Mouse (Mus musculus) ES-E14 (cell line): ENCODE measurements around the gene Sdc4. TPM values are rescaled to one million over a fixed set of nuclear protein-coding genes. Genes with fewer than 3 reads are reported as not detected.

Experiments
- DNase-seq: peaks from one replicate; pipeline ENCODE4 v3.0.0-alpha.2; 2013; ENCODE audit warnings: low read depth, low spot score
- H3K27ac ChIP-seq: 2 replicates; pipeline ENCODE4 v1.5.1; 2012; ENCODE audit warnings: low read depth, mild to moderate bottlenecking, low read length, moderate library complexity, mixed read lengths; ENCODE audit not compliant: poor library complexity, insufficient read depth, severe bottlenecking
- H3K36me3 ChIP-seq: 2 replicates; pipeline ENCODE4 v1.6.1; 2012; ENCODE audit warnings: mild to moderate bottlenecking, low read length, moderate library complexity, mixed read lengths; ENCODE audit not compliant: control insufficient read depth, poor library complexity, insufficient read depth, severe bottlenecking
- H3K4me1 ChIP-seq, 2 experiments: fragments of 150-350 bp in 1 of 2; sonication (generic) in 1 of 2; 2 replicates each; pipeline ENCODE4 v1.6.1; 2012; ENCODE audit warnings: low read length in 2 of 2, mild to moderate bottlenecking in 1 of 2, mixed read lengths in 1 of 2; ENCODE audit not compliant: control insufficient read depth in 2 of 2, insufficient read depth in 2 of 2, poor library complexity in 1 of 2
- H3K4me3 ChIP-seq, 2 experiments: fragments of 150-350 bp in 1 of 2; sonication (generic) in 1 of 2; 2 replicates each; pipeline ENCODE4 v1.5.1; 2012; ENCODE audit warnings: low read length in 2 of 2, low read depth in 1 of 2, mild to moderate bottlenecking in 1 of 2, mixed read lengths in 1 of 2; ENCODE audit not compliant: insufficient read depth in 1 of 2, poor library complexity in 1 of 2, severe bottlenecking in 1 of 2
- H3K9ac ChIP-seq: 2 replicates; pipeline ENCODE4 v1.6.1; 2012; ENCODE audit warnings: low read depth, mild to moderate bottlenecking, low read length, mixed read lengths; ENCODE audit not compliant: poor library complexity, insufficient read depth, severe bottlenecking
- H3K9me3 ChIP-seq: fragments of 150-350 bp; sonication (generic); 2 replicates; pipeline ENCODE4 v1.6.1; 2012; ENCODE audit warnings: low read depth, mild to moderate bottlenecking, low read length; ENCODE audit not compliant: control insufficient read depth, insufficient read depth
- CHD2 ChIP-seq: IDR thresholded peaks from 2 replicates; pipeline ENCODE4 v1.6.1; 2014; ENCODE audit warnings: mild to moderate bottlenecking, low read depth, low read length, inconsistent platforms
- HCFC1 ChIP-seq: IDR thresholded peaks from 2 replicates; pipeline ENCODE4 v1.6.1; 2012; ENCODE audit warnings: low read length, inconsistent platforms, borderline replicate concordance; ENCODE audit not compliant: insufficient read depth
- MAFK ChIP-seq: IDR thresholded peaks from 2 replicates; pipeline ENCODE4 v1.6.1; 2014; ENCODE audit warnings: mild to moderate bottlenecking, low read depth, low read length, inconsistent platforms; ENCODE audit not compliant: insufficient read depth
- ZC3H11A ChIP-seq: IDR thresholded peaks from 2 replicates; pipeline ENCODE4 v1.6.1; 2012; ENCODE audit warnings: low read depth, mild to moderate bottlenecking, inconsistent platforms, low read length, borderline replicate concordance
- ZNF384 ChIP-seq: IDR thresholded peaks from 2 replicates; pipeline ENCODE4 v1.6.1; 2012; ENCODE audit warnings: low read depth, low read length, inconsistent platforms
- in situ Hi-C, 2 experiments: fragments of 600-800 bp; cut with MboI; formaldehyde crosslinking; loops; one replicate each; pipeline ENCODE4 v1.15.1; 2025; ENCODE audit warnings: low sequenced_read_pairs in 2 of 2, inconsistent platforms in 1 of 2; ENCODE audit not compliant: unreplicated experiment in 2 of 2
- total RNA-seq: library from RNA; depleted of rRNA; stranded (reverse); fragments of 300-350 nt; gene quantifications from 2 replicates; pipeline ENCODE4 v1.2.3, GENCODE M21; 2012

Sdc4 gene
- total RNA-seq, 1 experiment: 102 TPM

GRCm38 (mm10) chr2:164389499-164389898 lies 54.2 kb downstream of the Sdc4 start:
- Histone ChIP-seq H3K27ac (no peak overlapping the region), H3K4me1 (peaks cover 0 to 2% of the 10 kb centered on the region in 2 experiments; a peak in 1 of 4 replicates), H3K36me3 (no peaks in the 10 kb centered on the region), H3K9me3 (no peaks in the 10 kb centered on the region), H3K9ac (peak overlapping the region; percentile 48; the same call in 1 of the 2 replicates), H3K4me3 (peak overlapping the region; percentile 66 to 69)
- TF ChIP-seq HCFC1 (no peak), ZC3H11A (no peak), ZNF384 (no peak), MAFK (no peak), CHD2 (no peak)
- in situ Hi-C loops: no loop called here
- peak; percentile 66 for DNase-seq

DNA sequence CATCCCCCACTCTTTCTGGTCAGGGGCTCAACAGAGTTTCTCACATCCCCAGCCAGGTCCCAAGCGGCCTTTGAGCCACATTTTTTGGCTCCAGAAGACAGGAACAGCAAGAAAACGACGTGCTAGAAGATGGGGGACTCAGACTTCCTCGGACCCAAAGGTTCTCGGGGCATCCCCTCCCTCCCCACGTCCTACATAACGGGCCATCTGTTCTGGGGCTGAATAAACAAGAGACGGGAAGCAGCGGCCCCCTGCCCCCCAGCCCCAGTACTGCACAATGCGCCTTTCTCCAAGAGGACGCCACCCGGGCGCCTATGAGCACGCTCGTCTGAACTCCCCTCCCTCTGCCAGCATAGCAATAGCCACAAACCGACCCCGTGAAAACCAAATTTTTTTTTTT lies 54.7 kb downstream of the Sdc4 start, which contains the start of gene Slpi:
Gene Slpi (minus strand): TSS at position 76 of the 400 bp plus-strand sequence.
- H3K36me3 ChIP-seq: no peaks in the 10 kb centered on the region
- H3K4me1 ChIP-seq: peaks cover 0 to 2% of the 10 kb centered on the region in 2 experiments; a peak in 1 of 4 replicates
- TF ChIP-seq ZNF384: 0 out of 2 replicates have a peak, but pooled peaks have one; percentile 29
- TF ChIP-seq CHD2: no peak
- H3K9ac ChIP-seq: peak within 1 kb of the TSS; percentile 48; the same call in 1 of the 2 replicates
- H3K9me3 ChIP-seq: no peaks in the 10 kb centered on the region
- H3K27ac ChIP-seq: no peak within 1 kb of the TSS
- in situ Hi-C loops: no loop called here
- peak within 1 kb of the TSS; percentile 66 to 69 for H3K4me3 ChIP-seq
- DNase-seq: no peak

- no peaks in the 10 kb centered on the region for H3K9me3 ChIP-seq
- H3K9ac ChIP-seq: no peak overlapping the region
- DNase-seq: no peak
- no peaks in the 10 kb centered on the region for H3K4me1 ChIP-seq
- H3K36me3 ChIP-seq: no peaks in the 10 kb centered on the region
- no peak overlapping the region for H3K27ac ChIP-seq
- in situ Hi-C loops: no loop called here
- TF ChIP-seq ZNF384 (no peak), ZC3H11A (no peak)
- peak overlapping the region in 1 of 2 experiments; percentile 15; a peak in 1 of 4 replicates for H3K4me3 ChIP-seq
Measured at GRCm38 (mm10) chr2:164386953-164387352, 56.7 kb downstream of the Sdc4 start.

DNA sequence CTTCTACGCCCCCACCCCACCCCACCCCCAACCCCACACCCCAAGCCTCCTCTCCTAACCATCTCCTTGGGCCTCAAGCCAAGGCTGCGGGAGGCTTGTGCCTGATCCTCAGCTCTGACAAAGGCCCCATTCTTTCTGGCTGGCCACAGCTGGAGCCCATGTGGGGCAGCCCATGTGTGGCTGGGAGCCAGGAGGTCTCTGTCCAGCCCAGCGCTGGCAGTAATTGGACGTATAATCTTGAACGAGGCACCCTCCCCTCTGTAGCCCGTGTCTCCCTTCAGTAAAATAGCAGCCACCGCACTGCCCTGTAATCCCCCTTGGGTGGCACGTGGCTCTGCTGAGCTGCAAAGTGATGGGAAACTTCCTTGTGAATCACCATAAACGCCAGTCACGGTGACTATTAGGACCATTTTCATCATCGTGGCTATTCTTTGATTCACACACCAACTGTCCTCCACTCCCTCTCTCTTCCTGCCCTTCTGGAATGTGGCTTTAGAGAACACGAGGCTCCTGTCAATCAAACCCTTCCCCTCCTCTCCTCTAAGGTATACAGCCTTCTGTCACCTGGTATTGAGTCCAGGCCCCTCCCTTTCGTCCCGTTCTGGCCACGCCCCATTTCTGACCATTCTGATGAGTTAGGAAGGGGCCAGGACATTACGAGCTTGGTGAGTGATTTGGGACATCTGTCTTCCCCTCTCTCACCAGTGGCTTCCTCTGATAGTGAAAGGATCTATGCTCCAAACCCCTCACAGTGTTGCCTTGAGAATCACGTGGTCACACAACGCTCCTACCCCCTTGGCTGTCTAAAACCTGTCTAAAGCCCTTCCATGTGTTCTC lies 57.5 kb downstream of the Sdc4 start:
- TF ChIP-seq HCFC1: no peak
- no peak for TF ChIP-seq MAFK
- no peak for TF ChIP-seq ZNF384
- TF ChIP-seq CHD2: no peak
- H3K4me1 ChIP-seq: no peaks in the 10 kb centered on the region
- in situ Hi-C loops: no loop called here
- no peak overlapping the region for H3K27ac ChIP-seq
- H3K9me3 ChIP-seq: no peaks in the 10 kb centered on the region
- no peaks in the 10 kb centered on the region for H3K36me3 ChIP-seq
- no peak overlapping the region for H3K9ac ChIP-seq
- H3K4me3 ChIP-seq: peak overlapping the region in 1 of 2 experiments; percentile 15; a peak in 1 of 4 replicates
- DNase-seq: no peak
